ENCODE assay signal across 8 mouse cellular contexts in genomic region chr2:154300496-154300895, GRCm38 (mm10). TPM values are rescaled to one million over a fixed set of nuclear protein-coding genes. Genes with fewer than 3 reads are reported as not detected.
DNase-seq lines count a peak whose midpoint lies in the region; ATAC-seq and TF ChIP-seq lines count a peak whose summit lies in the region.

No protein-coding gene starts in this region.

- no peaks in the 10 kb centered on the region for H3K9me3 ChIP-seq in hindbrain, embryonic 14.5 days (ENCODE audit: control insufficient read depth, low read length)
- no peaks in the 10 kb centered on the region for H3K9me3 ChIP-seq in hindbrain, embryonic 13.5 days
- H3K9me3 ChIP-seq in forebrain, embryonic 10.5 days: no peaks in the 10 kb centered on the region

- H3K4me1 ChIP-seq in hindbrain, embryonic 14.5 days (replicated peaks; ENCODE audit: control insufficient read depth, insufficient read depth, low read length): no peaks in the 10 kb centered on the region
- H3K4me1 ChIP-seq in hindbrain, embryonic 13.5 days (replicated peaks): no peaks in the 10 kb centered on the region
- no peaks in the 10 kb centered on the region for H3K4me1 ChIP-seq in forebrain, embryonic 10.5 days

- TF ChIP-seq POLR2A in brain, embryonic 14.5 days (IDR thresholded peaks at IDR 0.05; ENCODE audit: borderline replicate concordance, extremely low read depth, insufficient read depth, insufficient read length, poor library complexity, severe bottlenecking): no peak

- 14% methylated on average over 1 of the region's 1 CpGs for WGBS in hindbrain, embryonic 14.5 days
- 6% methylated on average over 1 of the region's 1 CpGs for WGBS in hindbrain, embryonic 13.5 days
- 0% methylated on average over 1 of the region's 1 CpGs for WGBS in forebrain, embryonic 10.5 days

- H3K27me3 ChIP-seq in hindbrain, embryonic 14.5 days (ENCODE audit: control insufficient read depth, insufficient read depth, low read length): no peaks in the 10 kb centered on the region
- H3K27me3 ChIP-seq in hindbrain, embryonic 13.5 days: no peaks in the 10 kb centered on the region
- H3K27me3 ChIP-seq in forebrain, embryonic 10.5 days (ENCODE audit: poor library complexity, severe bottlenecking): no peaks in the 10 kb centered on the region

- H3K4me2 ChIP-seq in hindbrain, embryonic 14.5 days (replicated peaks): no peak overlapping the region
- H3K4me2 ChIP-seq in hindbrain, embryonic 13.5 days: no peak overlapping the region

- no peak overlapping the region for H3K27ac ChIP-seq in hindbrain, embryonic 14.5 days
- H3K27ac ChIP-seq in hindbrain, embryonic 13.5 days: no peak overlapping the region
- no peak overlapping the region for H3K27ac ChIP-seq in forebrain, embryonic 10.5 days

- H3K36me3 ChIP-seq in hindbrain, embryonic 14.5 days (replicated peaks; ENCODE audit: control insufficient read depth, insufficient read depth): no peaks in the 10 kb centered on the region
- no peaks in the 10 kb centered on the region for H3K36me3 ChIP-seq in hindbrain, embryonic 13.5 days
- no peaks in the 10 kb centered on the region for H3K36me3 ChIP-seq in forebrain, embryonic 10.5 days (replicated peaks)

- peak; percentile 49 for DNase-seq in hindbrain, embryonic 14.5 days (ENCODE audit: low spot score)
- peak; percentile 68 for DNase-seq in brain, embryonic 14.5 days (ENCODE audit: low read depth)
- peak; percentile 73 for DNase-seq in forebrain, embryonic 10.5 days (ENCODE audit: extremely low spot score, low spot score)
- DNase-seq in hindlimb bud, embryonic 11.5 days (ENCODE audit: extremely low spot score, low read depth, low spot score): peak; percentile 56
- peak; percentile 63 to 73 for DNase-seq in left cerebral cortex, adult 18-20 months (ENCODE audit: low spot score in 2 of 2)
- peak; percentile 67 to 81 for DNase-seq in lung, postnatal 4 days
- DNase-seq in spleen, adult 18-20 months: peak; percentile 30 to 78

- no peak overlapping the region for H3K4me3 ChIP-seq in hindbrain, embryonic 14.5 days (replicated peaks; ENCODE audit: low read length)
- H3K4me3 ChIP-seq in hindbrain, embryonic 13.5 days: no peak overlapping the region
- H3K4me3 ChIP-seq in forebrain, embryonic 10.5 days: no peak overlapping the region

- peak; percentile 84 for TF ChIP-seq CTCF in brain, embryonic 14.5 days (IDR thresholded peaks at IDR 0.05; ENCODE audit: borderline replicate concordance, extremely low read depth, insufficient read depth, insufficient read length)

- no peak overlapping the region for H3K9ac ChIP-seq in hindbrain, embryonic 14.5 days
- H3K9ac ChIP-seq in hindbrain, embryonic 13.5 days: no peak overlapping the region

- ATAC-seq in hindbrain, embryonic 14.5 days (ENCODE audit: low FRiP score): no peak
- no peak for ATAC-seq in hindbrain, embryonic 13.5 days (ENCODE audit: low FRiP score)

RNA-seq across cellular contexts. Expression of gene Bpifb9b, which starts 6.5 kb away (rescaled TPM):
- not detected in 2 replicates for polyA plus RNA-seq in hindbrain, embryonic 14.5 days (2014; fragmentation: Nextera tagmentation; extraction: Ambion mirVana)
- polyA plus RNA-seq in hindbrain, embryonic 13.5 days (2015; fragmentation: Nextera tagmentation; extraction: Ambion mirVana): not detected in 2 replicates
- not detected in 2 replicates for polyA plus RNA-seq in brain, embryonic 14.5 days (2012; rRNA removed)
- not detected in 2 replicates for polyA plus RNA-seq in forebrain, embryonic 10.5 days (2016; fragmentation: Nextera tagmentation; extraction: Ambion mirVana)
- total RNA-seq in left cerebral cortex, adult 18-20 months (2021): not detected

RNA-seq across cellular contexts. Expression of gene Bpifb9a, which starts 42.8 kb away (rescaled TPM):
- polyA plus RNA-seq in hindbrain, embryonic 14.5 days (2014; fragmentation: Nextera tagmentation; extraction: Ambion mirVana): not detected in 2 replicates
- not detected in 2 replicates for polyA plus RNA-seq in hindbrain, embryonic 13.5 days (2015; fragmentation: Nextera tagmentation; extraction: Ambion mirVana)
- polyA plus RNA-seq in brain, embryonic 14.5 days (2012; rRNA removed): not detected in 2 replicates
- not detected in 2 replicates for polyA plus RNA-seq in forebrain, embryonic 10.5 days (2016; fragmentation: Nextera tagmentation; extraction: Ambion mirVana)
- not detected for total RNA-seq in left cerebral cortex, adult 18-20 months (2021)
